Mouse (Mus musculus): ENCODE data around the gene Ctr9. TPM values are rescaled to one million over a fixed set of nuclear protein-coding genes. Genes with fewer than 3 reads are reported as not detected.

Ctr9 gene
- polyA plus RNA-seq, 1 experiment from 2014 or later = 62.9 TPM

DNA sequence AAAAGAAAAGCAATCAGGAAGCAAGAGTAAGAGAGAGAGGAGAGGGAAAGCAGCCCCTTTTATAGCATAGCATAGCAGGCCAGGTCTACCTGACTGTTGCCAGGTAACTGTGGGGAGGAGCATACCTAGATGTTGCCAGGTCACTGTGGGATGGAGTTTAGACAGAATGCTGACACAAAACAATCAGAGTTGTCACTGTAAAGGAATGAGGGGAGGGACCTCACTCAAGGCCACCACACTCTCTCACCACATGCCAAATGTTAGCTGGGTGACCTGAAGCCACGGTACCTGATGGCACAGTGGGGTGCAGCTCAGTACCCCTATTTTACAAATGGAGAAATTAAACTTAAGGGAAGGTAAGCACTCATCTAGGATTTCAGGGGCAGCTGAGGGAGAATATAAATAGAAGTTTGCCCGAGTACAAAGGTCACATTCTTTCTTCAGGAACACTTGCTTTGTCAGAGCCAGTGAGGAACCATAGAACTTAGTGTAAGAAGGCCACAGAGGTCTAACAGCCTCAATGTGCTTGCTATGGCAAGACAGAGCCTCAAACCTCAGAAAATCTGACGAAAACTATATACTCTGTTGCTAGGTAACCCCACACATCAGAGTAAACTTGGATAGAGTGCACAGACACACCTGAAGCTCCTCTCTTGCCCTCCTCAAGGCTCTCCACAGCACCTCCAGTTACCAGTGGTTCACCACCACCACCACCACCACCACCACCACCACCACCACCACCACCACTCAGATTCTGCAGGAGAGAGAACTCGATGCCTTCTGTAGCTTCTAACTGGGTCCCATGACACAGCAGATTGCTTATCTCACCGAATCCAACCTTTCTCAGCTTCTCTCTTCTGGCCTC lies 38.2 kb upstream of the Ctr9 start:
- Histone ChIP-seq H3K9me3 (ENCODE audit: control insufficient read depth, low read length) (no peaks in the 10 kb centered on the region), H3K36me3 (ENCODE audit: control insufficient read depth, insufficient read depth, low read length) (no peaks in the 10 kb centered on the region), H3K9ac (ENCODE audit: low read length) (no peak overlapping the region), H3K4me3 (ENCODE audit: low read length) (no peak overlapping the region), H3K27ac (ENCODE audit: low read length) (no peak overlapping the region), H3K4me1 (replicated peaks; ENCODE audit: control insufficient read depth, insufficient read depth, low read length) (peaks cover 5% of the 10 kb centered on the region), H3K27me3 (ENCODE audit: control insufficient read depth, insufficient read depth, low read depth, low read length) (no peaks in the 10 kb centered on the region), H3K4me2 (ENCODE audit: low read depth, low read length) (no peak overlapping the region)
- 38% methylated on average over 5 of the region's 5 CpGs for WGBS
- ATAC-seq (ENCODE audit: low read depth) = no peak

DNA sequence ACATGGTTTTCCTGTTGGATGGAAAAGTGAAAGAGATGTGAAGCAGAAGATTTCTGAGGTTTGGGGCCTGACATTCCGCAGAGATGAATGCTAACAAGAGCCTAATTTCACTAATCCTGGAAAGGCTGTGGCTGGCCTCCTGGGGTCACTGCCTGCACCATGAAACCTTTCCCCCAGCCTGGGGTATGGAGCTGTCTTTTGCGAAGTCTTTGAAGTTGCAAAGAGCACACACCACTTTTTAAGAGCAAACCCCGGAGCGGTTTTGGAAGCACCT lies 37.6 kb upstream of the Ctr9 start:
- no peaks in the 10 kb centered on the region for H3K36me3 ChIP-seq (ENCODE audit: control insufficient read depth, insufficient read depth, low read length)
- no peak overlapping the region for H3K9ac ChIP-seq (ENCODE audit: low read length)
- H3K4me1 ChIP-seq (replicated peaks; ENCODE audit: control insufficient read depth, insufficient read depth, low read length) = no peaks in the 10 kb centered on the region; the same call in 1 of the 2 replicates
- H3K27ac ChIP-seq (ENCODE audit: low read length) = no peak overlapping the region
- no peak for ATAC-seq (ENCODE audit: low read depth)
- no peaks in the 10 kb centered on the region for H3K27me3 ChIP-seq (ENCODE audit: control insufficient read depth, insufficient read depth, low read depth, low read length)
- H3K9me3 ChIP-seq (ENCODE audit: control insufficient read depth, low read length) = no peaks in the 10 kb centered on the region
- no peak overlapping the region for H3K4me2 ChIP-seq (ENCODE audit: low read depth, low read length)
- WGBS = 45% methylated on average over 4 of the region's 4 CpGs
- H3K4me3 ChIP-seq (ENCODE audit: low read length) = no peak overlapping the region

DNA sequence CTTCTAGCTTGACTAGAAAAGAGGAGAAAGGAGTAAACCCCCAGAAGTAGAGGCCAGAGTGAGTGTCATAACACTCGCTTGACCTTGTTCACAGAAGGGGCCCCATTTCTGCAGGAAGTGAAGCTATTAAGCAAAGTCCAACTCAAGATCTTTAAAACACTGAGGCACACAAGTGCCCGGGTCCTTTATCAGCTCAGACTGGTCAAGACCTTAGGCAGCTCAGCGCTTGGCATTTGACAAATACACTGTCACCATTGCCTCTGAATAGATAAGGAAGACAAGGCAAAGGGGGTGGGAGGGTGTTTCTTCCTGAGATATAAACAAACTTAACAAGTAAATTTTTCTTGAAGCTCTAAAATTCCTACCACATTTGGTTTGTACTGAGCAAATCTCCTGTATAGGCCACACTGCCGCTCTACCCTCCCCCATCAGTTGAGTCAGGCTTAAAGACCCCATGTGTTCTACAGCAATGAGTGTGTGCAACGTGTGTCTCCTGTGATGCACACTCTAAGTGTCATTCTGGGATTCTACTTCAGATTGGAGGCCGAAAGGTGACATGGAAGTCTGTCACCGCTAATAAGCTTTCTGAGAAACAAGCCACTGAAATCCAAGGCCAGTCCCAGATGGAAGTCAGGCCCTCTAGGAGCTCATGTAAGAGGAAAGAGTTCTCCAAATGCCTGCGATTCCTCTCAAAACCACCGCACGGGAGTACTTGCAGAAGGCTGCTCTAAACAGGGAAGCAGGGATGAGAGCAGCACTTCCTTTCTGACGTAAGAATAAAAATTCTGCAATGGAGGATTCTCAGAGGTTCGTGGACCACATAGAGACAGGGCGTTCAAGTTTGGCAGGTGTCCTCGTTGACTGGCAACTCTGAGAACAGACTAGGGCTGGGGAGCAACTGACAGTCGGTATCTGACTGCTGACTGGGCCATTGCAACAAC lies 29.6 kb upstream of the Ctr9 start:
- Histone ChIP-seq H3K9me3 (ENCODE audit: control insufficient read depth, low read length) (no peaks in the 10 kb centered on the region), H3K27ac (ENCODE audit: low read length) (no peak overlapping the region), H3K36me3 (ENCODE audit: control insufficient read depth, insufficient read depth, low read length) (no peaks in the 10 kb centered on the region), H3K4me2 (ENCODE audit: low read depth, low read length) (no peak overlapping the region), H3K27me3 (ENCODE audit: control insufficient read depth, insufficient read depth, low read depth, low read length) (no peaks in the 10 kb centered on the region), H3K4me1 (replicated peaks; ENCODE audit: control insufficient read depth, insufficient read depth, low read length) (no peaks in the 10 kb centered on the region; the same call in 1 of the 2 replicates), H3K9ac (ENCODE audit: low read length) (no peak overlapping the region), H3K4me3 (ENCODE audit: low read length) (no peak overlapping the region)
- WGBS = 41% methylated on average over 15 of the region's 15 CpGs
- ATAC-seq (ENCODE audit: low read depth) = no peak

DNA sequence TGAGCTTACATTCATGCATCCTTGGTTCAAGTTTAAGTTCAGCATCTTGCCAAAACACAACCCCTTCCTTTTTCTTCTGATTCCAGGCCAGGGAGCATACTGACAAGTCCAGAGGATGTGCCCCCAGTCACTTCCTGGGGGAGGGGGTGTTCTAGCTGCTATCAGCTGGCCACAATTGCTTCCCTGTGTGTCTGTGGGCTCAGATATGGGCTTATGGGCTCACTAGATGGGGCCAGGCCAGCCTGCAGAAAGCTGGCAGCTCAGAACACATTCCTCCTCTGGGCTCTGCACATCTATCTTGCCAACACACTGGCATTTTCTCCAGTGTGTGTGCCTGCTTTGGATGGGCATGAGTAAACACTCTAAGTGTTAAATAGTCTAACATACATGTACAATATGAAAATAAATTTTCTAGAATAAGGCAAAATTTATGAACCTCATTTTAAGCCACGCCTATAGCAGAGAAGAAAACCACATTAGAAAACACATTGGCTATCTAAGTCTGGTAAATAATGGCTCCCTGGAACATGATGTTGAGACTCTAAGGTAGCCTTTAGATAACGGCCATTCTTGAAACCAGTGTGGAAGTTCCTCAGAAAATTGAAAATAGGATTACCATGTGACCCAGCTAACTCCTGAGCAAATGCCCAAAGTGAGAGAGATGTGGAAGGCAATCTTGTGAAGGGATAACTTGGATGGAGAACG lies 24.5 kb upstream of the Ctr9 start:
- ATAC-seq (ENCODE audit: low read depth) = no peak
- no peaks in the 10 kb centered on the region for H3K27me3 ChIP-seq (ENCODE audit: control insufficient read depth, insufficient read depth, low read depth, low read length)
- H3K4me1 ChIP-seq (replicated peaks; ENCODE audit: control insufficient read depth, insufficient read depth, low read length) = no peaks in the 10 kb centered on the region
- H3K4me3 ChIP-seq (ENCODE audit: low read length) = no peak overlapping the region
- no peak overlapping the region for H3K9ac ChIP-seq (ENCODE audit: low read length)
- WGBS = 85% methylated on average over 3 of the region's 3 CpGs
- H3K9me3 ChIP-seq (ENCODE audit: control insufficient read depth, low read length) = no peaks in the 10 kb centered on the region
- no peak overlapping the region for H3K27ac ChIP-seq (ENCODE audit: low read length)
- no peak overlapping the region for H3K4me2 ChIP-seq (ENCODE audit: low read depth, low read length)
- no peaks in the 10 kb centered on the region for H3K36me3 ChIP-seq (ENCODE audit: control insufficient read depth, insufficient read depth, low read length)

DNA sequence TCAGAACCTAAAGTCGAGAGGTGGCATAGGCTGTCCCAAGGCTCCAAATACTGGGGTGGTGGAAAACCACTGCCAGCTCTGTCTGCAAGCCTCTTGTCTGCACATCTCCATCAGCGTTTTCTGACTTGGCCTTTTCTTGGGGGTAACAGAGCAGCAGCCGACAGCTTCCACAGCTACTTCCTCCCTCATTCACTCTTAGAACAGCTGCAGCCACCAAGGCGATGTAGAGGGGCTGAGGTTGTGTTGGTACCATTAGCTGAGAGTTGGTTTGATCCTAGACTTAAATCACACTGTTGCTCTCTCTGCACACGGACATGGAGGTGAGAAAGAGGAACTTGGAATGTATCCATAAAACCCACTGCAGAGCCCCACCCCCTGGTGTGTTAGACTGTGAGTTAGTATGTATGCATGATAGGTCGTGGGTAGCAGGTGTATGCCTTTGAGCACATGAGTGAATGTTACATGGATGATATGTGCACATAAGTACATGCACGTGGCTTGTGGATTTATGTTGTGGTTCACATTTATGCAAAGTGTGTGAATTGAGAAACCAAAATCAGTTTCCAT lies 14.6 kb upstream of the Ctr9 start:
- 67% methylated on average over 7 of the region's 7 CpGs for WGBS
- peak; percentile 19; the same call in 1 of the 2 replicates for ATAC-seq (ENCODE audit: low read depth)
- no peak overlapping the region for H3K4me2 ChIP-seq (ENCODE audit: low read depth, low read length)
- no peak overlapping the region for H3K9ac ChIP-seq (ENCODE audit: low read length)
- H3K4me1 ChIP-seq (replicated peaks; ENCODE audit: control insufficient read depth, insufficient read depth, low read length) = no peaks in the 10 kb centered on the region
- H3K4me3 ChIP-seq (ENCODE audit: low read length) = no peak overlapping the region
- H3K27ac ChIP-seq (ENCODE audit: low read length) = no peak overlapping the region
- no peaks in the 10 kb centered on the region for H3K36me3 ChIP-seq (ENCODE audit: control insufficient read depth, insufficient read depth, low read length)
- H3K27me3 ChIP-seq (ENCODE audit: control insufficient read depth, insufficient read depth, low read depth, low read length) = no peaks in the 10 kb centered on the region
- H3K9me3 ChIP-seq (ENCODE audit: control insufficient read depth, low read length) = no peaks in the 10 kb centered on the region

DNA sequence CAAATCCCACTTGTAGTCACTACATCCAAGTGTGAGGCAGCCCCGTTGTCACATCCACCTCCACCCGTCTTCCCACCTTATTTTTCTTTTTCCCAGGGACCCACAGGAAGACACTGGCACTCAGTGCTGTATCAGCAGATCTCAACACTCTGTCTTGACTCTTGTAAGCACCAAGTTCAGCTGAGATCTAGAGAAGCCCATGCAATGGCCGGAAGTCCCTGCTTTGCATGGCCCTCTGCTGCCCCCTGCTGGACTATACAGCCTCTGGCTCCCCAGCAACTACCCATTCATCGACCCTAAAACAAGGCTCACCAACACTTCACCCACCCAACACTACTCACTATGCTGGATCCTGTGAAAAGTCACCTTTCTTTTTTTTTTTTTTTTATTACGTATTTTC lies 13.9 kb upstream of the Ctr9 start:
- no peaks in the 10 kb centered on the region for H3K9me3 ChIP-seq (ENCODE audit: control insufficient read depth, low read length)
- no peak overlapping the region for H3K9ac ChIP-seq (ENCODE audit: low read length)
- no peaks in the 10 kb centered on the region for H3K4me1 ChIP-seq (replicated peaks; ENCODE audit: control insufficient read depth, insufficient read depth, low read length)
- no peaks in the 10 kb centered on the region for H3K36me3 ChIP-seq (ENCODE audit: control insufficient read depth, insufficient read depth, low read length)
- H3K4me2 ChIP-seq (ENCODE audit: low read depth, low read length) = no peak overlapping the region
- no peak overlapping the region for H3K27ac ChIP-seq (ENCODE audit: low read length)
- no peaks in the 10 kb centered on the region for H3K27me3 ChIP-seq (ENCODE audit: control insufficient read depth, insufficient read depth, low read depth, low read length)
- WGBS = 12% methylated on average over 5 of the region's 5 CpGs
- peak; percentile 83 for ATAC-seq (ENCODE audit: low read depth)
- no peak overlapping the region for H3K4me3 ChIP-seq (ENCODE audit: low read length)

DNA sequence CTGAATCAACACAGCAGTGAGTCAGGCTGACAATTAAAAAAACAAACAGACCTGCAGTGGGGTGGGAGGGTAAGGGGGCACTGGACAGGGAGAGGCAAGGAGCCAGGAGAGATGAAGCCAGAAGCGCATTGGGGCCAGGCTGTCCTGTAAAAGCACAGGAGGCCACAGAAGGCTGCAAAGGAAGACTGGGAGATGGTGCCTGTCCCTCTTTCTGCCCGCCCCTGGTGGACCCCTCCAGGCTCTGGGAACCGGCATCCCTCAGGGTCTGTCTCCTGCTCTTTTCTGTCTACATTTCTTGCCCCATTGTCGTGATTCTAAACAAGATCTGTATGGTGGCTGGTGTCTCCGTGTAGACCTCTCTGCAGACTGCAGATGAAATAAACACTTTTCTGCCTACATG lies 13.0 kb upstream of the Ctr9 start:
- no peak for ATAC-seq (ENCODE audit: low read depth)
- Histone ChIP-seq H3K36me3 (ENCODE audit: control insufficient read depth, insufficient read depth, low read length) (no peaks in the 10 kb centered on the region), H3K4me1 (replicated peaks; ENCODE audit: control insufficient read depth, insufficient read depth, low read length) (no peaks in the 10 kb centered on the region), H3K27me3 (ENCODE audit: control insufficient read depth, insufficient read depth, low read depth, low read length) (no peaks in the 10 kb centered on the region), H3K4me3 (ENCODE audit: low read length) (no peak overlapping the region), H3K9me3 (ENCODE audit: control insufficient read depth, low read length) (no peaks in the 10 kb centered on the region), H3K4me2 (ENCODE audit: low read depth, low read length) (no peak overlapping the region), H3K9ac (ENCODE audit: low read length) (no peak overlapping the region), H3K27ac (ENCODE audit: low read length) (no peak overlapping the region)
- 53% methylated on average over 5 of the region's 5 CpGs for WGBS

DNA sequence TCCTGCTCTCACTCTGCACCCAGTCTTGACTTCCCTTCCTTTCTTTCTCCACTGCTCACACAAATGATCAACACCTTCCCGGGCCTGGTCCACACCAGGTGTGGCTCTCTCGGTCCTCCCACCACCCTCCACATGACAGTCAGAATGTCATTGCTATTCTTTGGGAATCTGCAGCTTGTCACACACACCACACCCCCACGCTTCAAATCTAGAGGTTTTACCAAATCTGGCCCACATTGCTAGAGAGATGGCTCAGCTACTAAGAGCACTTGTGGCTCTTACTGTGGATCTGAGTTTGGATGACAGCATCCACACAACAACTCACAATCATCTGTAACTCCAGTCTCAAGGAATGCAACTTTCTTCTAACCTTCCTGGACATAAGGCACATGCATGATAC lies 11.8 kb upstream of the Ctr9 start:
- WGBS = 56% methylated on average over 3 of the region's 3 CpGs
- Histone ChIP-seq H3K4me2 (ENCODE audit: low read depth, low read length) (no peak overlapping the region), H3K9me3 (ENCODE audit: control insufficient read depth, low read length) (no peaks in the 10 kb centered on the region), H3K27ac (ENCODE audit: low read length) (no peak overlapping the region), H3K27me3 (ENCODE audit: control insufficient read depth, insufficient read depth, low read depth, low read length) (no peaks in the 10 kb centered on the region), H3K36me3 (ENCODE audit: control insufficient read depth, insufficient read depth, low read length) (no peaks in the 10 kb centered on the region), H3K4me3 (ENCODE audit: low read length) (no peak overlapping the region), H3K4me1 (replicated peaks; ENCODE audit: control insufficient read depth, insufficient read depth, low read length) (no peaks in the 10 kb centered on the region; the same call in 1 of the 2 replicates), H3K9ac (ENCODE audit: low read length) (no peak overlapping the region)
- no peak for ATAC-seq (ENCODE audit: low read depth)

All from lung, embryonic 16.5 days (tissue).